Mouse (Mus musculus): ENCODE data around the gene Mcm5.

Mcm5 gene

DNA sequence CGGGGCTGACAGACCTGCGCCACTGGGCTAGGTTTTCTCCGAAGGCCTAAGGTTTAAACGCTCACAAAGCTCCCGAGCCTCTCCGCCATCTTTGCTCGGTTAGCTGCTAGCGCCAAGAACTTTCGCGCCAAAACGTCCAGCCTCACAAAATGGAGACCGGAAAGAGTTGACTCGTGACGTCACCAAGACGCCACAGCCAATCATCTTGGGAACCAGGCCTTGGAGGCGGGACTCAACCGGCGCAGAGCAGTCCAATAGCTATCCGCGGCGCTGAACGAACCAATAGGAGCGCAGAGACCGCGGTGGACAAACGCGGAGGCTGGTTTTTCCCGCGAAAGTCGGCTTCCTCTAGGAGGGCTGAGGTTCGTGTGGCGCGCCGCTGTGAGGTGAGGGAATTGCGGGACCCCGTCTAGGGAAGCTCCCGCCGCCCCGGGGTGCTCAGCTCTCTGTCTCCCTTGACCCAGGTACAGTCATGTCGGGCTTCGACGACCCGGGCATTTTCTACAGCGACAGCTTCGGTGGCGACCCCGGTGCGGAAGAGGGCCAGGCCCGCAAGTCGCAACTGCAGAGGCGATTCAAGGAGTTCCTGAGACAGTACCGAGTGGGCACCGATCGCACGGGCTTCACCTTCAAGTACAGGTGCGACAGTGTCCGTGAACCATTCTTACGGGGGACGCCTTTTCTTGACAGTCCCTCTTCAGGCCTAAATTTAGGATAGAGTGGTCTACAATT is at the start of gene Mcm5:
Mcm5 (plus strand) TSS at position 334 of the 732 bp plus-strand sequence.
- in situ Hi-C loops (cut with MboI; ENCODE audit: low pct_unique_long_range_greater_than_20kb in 1 of 2, low sequenced_read_pairs in 2 of 2, unreplicated experiment in 1 of 2), result no loop called here

DNA sequence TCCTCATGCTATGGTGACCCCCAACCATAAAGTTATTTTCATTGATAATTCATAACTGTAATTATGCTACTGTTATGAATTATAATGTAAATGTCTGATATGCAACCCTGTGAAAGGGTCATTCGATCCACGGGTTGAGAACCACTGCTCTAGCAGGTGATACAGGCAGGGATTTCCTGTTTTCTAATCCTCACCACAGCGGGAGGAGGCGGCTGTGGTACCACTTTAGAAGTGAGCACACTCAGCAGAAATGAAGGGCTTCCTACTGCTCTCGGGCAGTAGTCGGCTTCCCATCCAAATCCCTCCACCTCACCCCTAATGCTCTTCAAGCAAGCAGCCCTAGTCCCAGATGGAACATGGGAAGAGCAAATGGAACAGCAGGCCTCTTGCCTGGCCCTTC is 49.3 kb upstream of the Mcm5 start:
- in situ Hi-C loops (cut with MboI; ENCODE audit: low pct_unique_long_range_greater_than_20kb in 1 of 2, low sequenced_read_pairs in 2 of 2, unreplicated experiment in 1 of 2), result no loop called here

DNA sequence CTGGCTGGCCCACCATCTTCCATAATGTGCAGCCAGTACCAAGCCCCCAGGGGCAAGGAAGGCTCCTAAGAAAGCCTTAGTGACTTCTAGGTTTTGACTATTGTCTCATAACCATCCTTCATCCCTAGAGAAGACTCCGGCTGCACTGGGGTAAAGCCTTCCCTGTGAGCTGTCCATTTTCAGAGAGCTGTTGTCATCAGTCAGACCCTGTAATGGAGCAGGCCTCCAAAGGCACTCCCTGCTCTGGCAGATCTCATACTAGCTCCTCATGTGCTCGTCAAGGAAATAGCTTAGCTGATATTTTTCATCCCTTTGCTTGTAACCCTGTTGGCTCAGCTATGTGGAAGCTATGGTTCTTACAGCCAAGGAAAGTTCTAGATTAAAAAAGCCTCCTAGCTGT is 48.6 kb upstream of the Mcm5 start:
- in situ Hi-C loops (cut with MboI; ENCODE audit: low pct_unique_long_range_greater_than_20kb in 1 of 2, low sequenced_read_pairs in 2 of 2, unreplicated experiment in 1 of 2), result no loop called here

- in situ Hi-C loops (cut with MboI; ENCODE audit: low pct_unique_long_range_greater_than_20kb in 1 of 2, low sequenced_read_pairs in 2 of 2, unreplicated experiment in 1 of 2), result no loop called here
These were observed 46.1 kb upstream of the Mcm5 start for GRCm38 (mm10) chr8:75063290-75063689.

DNA sequence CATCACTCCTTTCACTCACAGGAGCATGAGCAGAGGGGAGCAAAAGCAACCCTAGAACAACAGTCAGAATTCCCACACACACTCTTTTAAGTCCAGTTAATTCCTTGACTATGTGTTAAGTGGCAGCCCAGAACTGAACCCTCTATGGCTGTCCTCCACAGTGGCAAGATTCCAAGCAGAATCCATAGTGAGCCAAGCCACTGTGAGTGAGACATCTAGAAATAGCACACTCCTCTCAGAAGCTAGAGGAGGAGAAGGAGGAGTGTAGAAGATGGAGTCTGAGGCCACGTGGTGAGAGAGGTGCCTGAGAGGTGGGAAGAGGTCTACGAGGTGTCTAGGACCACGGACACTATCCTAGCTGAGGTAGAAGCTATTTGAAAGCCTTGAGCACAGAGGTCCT is 44.6 kb upstream of the Mcm5 start:
- in situ Hi-C loops (cut with MboI; ENCODE audit: low pct_unique_long_range_greater_than_20kb in 1 of 2, low sequenced_read_pairs in 2 of 2, unreplicated experiment in 1 of 2), result no loop called here

- in situ Hi-C loops (cut with MboI; ENCODE audit: low pct_unique_long_range_greater_than_20kb in 1 of 2, low sequenced_read_pairs in 2 of 2, unreplicated experiment in 1 of 2), result no loop called here
These were observed 42.1 kb upstream of the Mcm5 start for GRCm38 (mm10) chr8:75067287-75067686.

- in situ Hi-C loops (cut with MboI; ENCODE audit: low pct_unique_long_range_greater_than_20kb in 1 of 2, low sequenced_read_pairs in 2 of 2, unreplicated experiment in 1 of 2), result loop anchor here (10.0 kb wide), 2 partner anchors 145 to 155 kb away; partner anchors contain the start of gene Rasd2 (in 1 of the 2)
These were observed 39.1 kb upstream of the Mcm5 start for GRCm38 (mm10) chr8:75070297-75070696.

DNA sequence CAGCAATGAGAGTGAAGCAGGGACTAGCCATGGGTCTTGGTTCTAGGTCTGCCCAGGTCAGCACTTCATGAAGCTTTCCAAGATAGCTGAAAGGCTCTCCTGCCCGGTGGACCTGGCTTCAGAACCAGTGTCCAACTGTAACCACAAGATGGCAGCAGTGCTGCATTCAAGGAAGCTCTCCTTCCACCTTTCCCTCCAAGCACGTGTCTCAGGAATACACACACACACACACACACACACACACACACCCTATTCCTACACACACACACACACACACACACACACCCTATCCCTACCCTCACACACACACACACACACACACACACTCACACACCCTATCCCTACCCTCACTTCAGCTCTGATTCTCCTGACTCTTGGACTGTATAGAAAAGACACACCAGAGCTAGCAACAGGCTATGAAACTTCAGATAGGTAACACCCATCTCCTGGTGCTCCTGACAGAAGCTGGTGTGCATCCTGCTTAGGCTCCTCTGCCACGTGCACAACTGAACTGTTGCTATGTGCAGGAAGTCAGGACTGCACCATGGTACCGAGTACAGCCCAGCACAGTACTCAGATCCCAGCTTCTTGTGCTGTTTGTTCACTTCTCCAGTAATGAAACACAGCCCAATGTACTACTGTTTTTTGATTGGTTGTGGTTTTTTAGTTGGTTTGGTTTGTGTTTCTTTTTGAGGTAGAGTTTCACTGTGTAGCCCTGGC is 37.6 kb upstream of the Mcm5 start:
- in situ Hi-C loops (cut with MboI; ENCODE audit: low pct_unique_long_range_greater_than_20kb in 1 of 2, low sequenced_read_pairs in 2 of 2, unreplicated experiment in 1 of 2), result loop anchor here (10.0 kb wide), 2 partner anchors 143 to 153 kb away; partner anchors contain the start of gene Rasd2 (in 1 of the 2)

- in situ Hi-C loops (cut with MboI; ENCODE audit: low pct_unique_long_range_greater_than_20kb in 1 of 2, low sequenced_read_pairs in 2 of 2, unreplicated experiment in 1 of 2), result loop anchor here (10.0 kb wide), 2 partner anchors 140 to 150 kb away; partner anchors contain the start of gene Rasd2 (in 1 of the 2)
These were observed 34.5 kb upstream of the Mcm5 start for GRCm38 (mm10) chr8:75074876-75075275.

DNA sequence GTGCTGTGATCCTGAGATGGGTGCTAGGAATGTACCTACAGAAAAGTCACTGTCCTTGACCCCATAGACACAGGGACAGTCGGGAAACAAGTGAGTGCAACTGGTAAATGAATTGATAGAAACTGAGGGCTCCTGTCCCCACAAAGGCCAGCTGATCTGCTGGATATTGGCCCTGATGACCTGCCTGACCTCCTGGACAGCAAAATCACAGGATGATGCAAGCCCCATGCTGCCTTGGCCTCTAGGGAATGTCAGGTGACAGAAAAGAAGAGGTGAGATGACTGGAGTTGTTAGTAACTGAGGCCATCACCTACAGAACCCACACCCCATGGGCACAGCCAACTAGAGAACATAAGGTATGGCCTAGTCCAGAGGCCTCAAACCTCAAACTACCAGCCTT is 31.2 kb upstream of the Mcm5 start:
- in situ Hi-C loops (cut with MboI; ENCODE audit: low pct_unique_long_range_greater_than_20kb in 1 of 2, low sequenced_read_pairs in 2 of 2, unreplicated experiment in 1 of 2), result loop anchor here (10.0 kb wide), 2 partner anchors 137 to 147 kb away; partner anchors contain the start of gene Rasd2 (in 1 of the 2)

DNA sequence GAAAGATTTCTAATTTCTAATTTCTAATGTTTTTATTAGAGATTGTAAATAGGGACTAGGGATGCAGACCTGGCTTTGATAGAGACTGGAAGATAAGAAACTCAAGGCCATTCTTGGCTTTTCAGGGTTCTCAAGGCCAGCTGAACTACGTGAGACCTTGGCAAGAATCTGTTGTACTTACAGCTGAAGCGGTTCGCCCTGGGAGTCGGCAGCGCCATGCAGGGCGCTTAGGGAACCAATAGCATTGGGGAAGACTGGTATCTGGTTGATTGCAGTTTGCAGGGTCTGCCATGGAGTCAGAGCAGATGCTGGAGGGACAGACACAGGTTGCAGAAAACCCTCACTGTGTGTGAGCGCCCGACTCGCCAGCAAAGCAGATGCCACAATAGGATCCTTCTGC is 30.5 kb upstream of the Mcm5 start:
- in situ Hi-C loops (cut with MboI; ENCODE audit: low pct_unique_long_range_greater_than_20kb in 1 of 2, low sequenced_read_pairs in 2 of 2, unreplicated experiment in 1 of 2), result loop anchor here (10.0 kb wide), 2 partner anchors 136 to 146 kb away; partner anchors contain the start of gene Rasd2 (in 1 of the 2)

GRCm38 (mm10) chr8:75081364-75082040 is 27.9 kb upstream of the Mcm5 start:
- in situ Hi-C loops (cut with MboI; ENCODE audit: low pct_unique_long_range_greater_than_20kb in 1 of 2, low sequenced_read_pairs in 2 of 2, unreplicated experiment in 1 of 2), result no loop called here

DNA sequence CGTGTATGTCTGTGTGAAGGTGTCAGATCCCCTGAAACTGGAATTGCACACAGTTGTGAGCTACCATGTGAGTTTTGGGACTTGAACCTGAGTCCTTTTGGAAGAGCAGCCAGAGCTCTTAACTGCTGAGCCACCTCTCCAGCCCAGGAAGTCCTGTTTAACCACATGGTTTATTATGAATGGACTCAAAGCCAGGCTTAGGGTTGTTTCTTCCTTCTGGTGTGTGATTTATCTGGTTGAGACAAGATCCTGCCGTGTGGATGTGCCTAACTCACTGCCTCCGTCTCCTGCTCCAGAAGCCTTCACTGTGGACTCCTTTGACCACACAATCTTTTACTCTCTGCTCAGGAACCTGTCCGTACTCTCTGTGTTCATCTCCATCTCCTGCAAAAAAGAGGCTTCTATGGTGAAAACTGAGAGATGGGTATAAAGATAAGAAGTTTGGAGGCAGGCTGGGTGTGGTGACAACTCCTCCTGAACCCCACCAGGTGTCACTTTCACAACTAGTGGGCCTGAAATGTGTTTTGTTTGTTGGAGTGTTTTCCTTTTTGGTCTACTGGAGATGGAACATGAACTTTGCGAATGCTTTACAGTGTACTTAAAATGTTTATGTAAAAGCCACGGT is 27.1 kb upstream of the Mcm5 start:
- in situ Hi-C loops (cut with MboI; ENCODE audit: low pct_unique_long_range_greater_than_20kb in 1 of 2, low sequenced_read_pairs in 2 of 2, unreplicated experiment in 1 of 2), result no loop called here

DNA sequence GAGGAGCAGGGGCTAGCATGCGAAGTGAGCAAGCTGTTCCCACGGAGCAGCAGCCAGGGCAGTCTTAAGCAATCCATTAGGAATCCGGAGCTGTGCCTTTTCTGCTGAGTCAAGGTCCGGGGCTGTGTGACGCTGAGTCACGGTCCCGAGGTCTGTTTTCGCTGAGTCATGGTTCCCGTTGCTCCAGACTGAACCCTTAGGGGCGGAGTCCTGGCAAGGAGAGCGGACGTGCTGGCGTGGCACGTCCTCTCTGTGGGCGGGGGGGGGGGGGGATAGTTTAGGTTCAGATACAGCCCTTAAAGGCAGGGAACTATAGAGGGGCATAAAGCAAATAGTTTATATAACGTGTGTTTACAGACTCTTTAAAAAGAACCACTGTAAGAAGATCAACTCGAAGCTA is 25.5 kb upstream of the Mcm5 start:
- in situ Hi-C loops (cut with MboI; ENCODE audit: low pct_unique_long_range_greater_than_20kb in 1 of 2, low sequenced_read_pairs in 2 of 2, unreplicated experiment in 1 of 2), result no loop called here

DNA sequence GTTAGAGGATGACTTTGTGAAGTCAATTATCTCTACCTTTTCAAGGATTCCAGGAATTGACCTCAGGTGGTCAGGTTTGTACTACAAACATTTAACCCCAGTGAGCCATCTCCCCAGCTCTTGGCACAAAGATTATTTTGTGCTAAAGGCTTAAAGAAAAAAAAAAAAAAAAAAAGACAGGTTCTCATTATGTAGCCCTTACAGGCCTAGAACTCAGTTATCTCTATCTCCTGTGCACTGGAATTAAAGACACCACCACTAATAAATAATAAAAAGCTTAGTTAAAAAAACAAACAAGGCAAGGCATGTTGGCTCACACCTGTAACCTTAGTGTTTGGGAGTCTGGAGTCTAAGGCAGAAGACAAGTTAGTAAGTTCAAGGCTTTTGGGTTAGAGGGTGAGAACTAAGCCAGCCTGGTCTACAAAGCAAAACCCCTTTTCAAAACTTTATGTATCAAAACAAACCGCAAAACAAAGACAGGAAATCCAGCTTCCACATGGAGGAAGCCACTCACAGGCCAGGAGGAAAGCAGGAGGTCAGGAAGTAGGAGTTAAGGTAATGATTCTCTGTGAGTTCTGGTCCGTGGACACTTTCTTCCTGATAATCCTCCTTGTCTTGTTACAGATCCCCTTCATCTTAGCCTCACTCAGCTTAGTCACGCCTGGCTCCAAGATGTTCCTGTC is 24.8 kb upstream of the Mcm5 start:
- in situ Hi-C loops (cut with MboI; ENCODE audit: low pct_unique_long_range_greater_than_20kb in 1 of 2, low sequenced_read_pairs in 2 of 2, unreplicated experiment in 1 of 2), result no loop called here

- in situ Hi-C loops (cut with MboI; ENCODE audit: low pct_unique_long_range_greater_than_20kb in 1 of 2, low sequenced_read_pairs in 2 of 2, unreplicated experiment in 1 of 2), result no loop called here
These were observed 23.4 kb upstream of the Mcm5 start for GRCm38 (mm10) chr8:75086002-75086401.

DNA sequence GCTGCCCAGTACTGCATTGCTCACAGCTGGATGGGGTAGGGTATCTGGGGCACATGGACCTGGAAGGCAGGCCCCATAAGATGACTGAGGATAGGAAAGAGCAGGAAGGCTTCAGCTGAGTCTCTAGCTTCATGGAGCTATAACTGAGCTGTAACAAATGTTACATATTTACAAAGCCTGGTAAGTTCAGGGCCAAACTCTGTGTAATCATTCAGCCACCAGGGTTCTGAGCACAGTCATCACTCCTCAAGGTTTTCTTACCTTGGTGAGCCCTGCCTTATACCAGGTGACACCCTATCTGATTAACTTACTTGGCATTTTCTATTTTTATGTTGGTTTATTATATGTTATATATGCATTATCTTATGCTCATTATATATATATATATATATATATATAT is 22.2 kb upstream of the Mcm5 start:
- in situ Hi-C loops (cut with MboI; ENCODE audit: low pct_unique_long_range_greater_than_20kb in 1 of 2, low sequenced_read_pairs in 2 of 2, unreplicated experiment in 1 of 2), result no loop called here

Data from mouse embryonic stem cell (cell line).